Mouse (Mus musculus) hematopoietic stem cell, adult 5-6 weeks (primary cell): Measurements from ENCODE around the gene Zfp759. TPM values are rescaled to one million over a fixed set of nuclear protein-coding genes. Genes with fewer than 3 reads are reported as not detected.
"Not testable (repeated sequence)": the region's sequence is repeated elsewhere in the genome, so short reads cannot be mapped to it uniquely, and the experiment has no call there.

Experiments
- ATAC-seq, 2 experiments: fragments of 125-278 bp in 1 of 2; replicated peaks in 1 of 2; 2 replicates each; pipeline ENCODE4 v1.8.0; 2016 to 2017; ENCODE audit warnings: inconsistent platforms in 2 of 2, mild to moderate bottlenecking in 2 of 2, moderate number of reproducible peaks in 2 of 2, low read depth in 1 of 2, moderate TSS enrichment in 1 of 2; ENCODE audit not compliant: low FRiP score in 2 of 2, poor library complexity in 2 of 2, severe bottlenecking in 2 of 2, insufficient read depth in 1 of 2, low TSS enrichment in 1 of 2
- total RNA-seq: library from RNA; stranded (forward); fragments of 172-1452, 232-1000 nt; gene quantifications from 2 replicates; pipeline ENCODE4 v1.2.3, GENCODE M21; 2017

Zfp759 gene
- 7.3 and 8.3 TPM in 2 replicates for total RNA-seq

- ATAC-seq = not testable (repeated sequence)
These were observed at the start of gene Zfp759 for GRCm38 (mm10) chr13:67121360-67121759. Zfp759 (plus strand) TSS chr13:67121660.

GRCm38 (mm10) chr13:67072786-67073185 is 48.7 kb upstream of the Zfp759 start:
- ATAC-seq = no peak

- ATAC-seq = no peak
These were observed 44.2 kb upstream of the Zfp759 start for GRCm38 (mm10) chr13:67077244-67077643.

GRCm38 (mm10) chr13:67081142-67081713 is 40.2 kb upstream of the Zfp759 start:
- ATAC-seq = peak; percentile 93 to 94

- ATAC-seq = no peak
These were observed 39.5 kb upstream of the Zfp759 start for GRCm38 (mm10) chr13:67081946-67082345.

GRCm38 (mm10) chr13:67090154-67090553 is 31.3 kb upstream of the Zfp759 start:
- ATAC-seq = no peak

- no peak for ATAC-seq
These were observed 23.6 kb upstream of the Zfp759 start, which contains the start of gene Zfp708 for GRCm38 (mm10) chr13:67097876-67098275. Zfp708 (minus strand) TSS chr13:67097976.

GRCm38 (mm10) chr13:67107681-67108080 is 13.8 kb upstream of the Zfp759 start:
- no peak for ATAC-seq

- ATAC-seq = peak; percentile 97
These were observed 13.2 kb upstream of the Zfp759 start, which contains the start of gene Gm28557 for GRCm38 (mm10) chr13:67108194-67108820. Gm28557 (minus strand) TSS chr13:67108604.

- ATAC-seq = peak; percentile 79 to 86
These were observed 12.6 kb upstream of the Zfp759 start for GRCm38 (mm10) chr13:67108821-67109206.

- no peak for ATAC-seq
These were observed 9.4 kb upstream of the Zfp759 start for GRCm38 (mm10) chr13:67112096-67112495.

GRCm38 (mm10) chr13:67113287-67113686 is 8.2 kb upstream of the Zfp759 start:
- no peak for ATAC-seq

GRCm38 (mm10) chr13:67116163-67116562 is 5.3 kb upstream of the Zfp759 start, which contains the start of gene Rslcan18:
Rslcan18 (minus strand) TSS chr13:67116263.
- not testable (repeated sequence) for ATAC-seq

GRCm38 (mm10) chr13:67124460-67124859 is 3.0 kb downstream of the Zfp759 start:
- ATAC-seq = no peak

GRCm38 (mm10) chr13:67127507-67127906 is 6.0 kb downstream of the Zfp759 start:
- ATAC-seq = 0 out of 4 replicates have a peak, but pooled peaks of 1 of the 2 experiments have one; percentile 20

GRCm38 (mm10) chr13:67128038-67128721 is 6.7 kb downstream of the Zfp759 start:
- peak; percentile 97 for ATAC-seq

GRCm38 (mm10) chr13:67166122-67166521 is 44.7 kb downstream of the Zfp759 start:
- peak; percentile 32 to 49; a peak in 1 of 4 replicates for ATAC-seq
